Mouse (Mus musculus) small intestine, adult 2 months (tissue): Measurements from ENCODE around the gene Snap25. TPM values are rescaled to one million over a fixed set of nuclear protein-coding genes. Genes with fewer than 3 reads are reported as not detected.
A peak's percentile ranks its signal among the peaks of the same experiment; 100 is the strongest.

Experiments
- H3K27ac ChIP-seq: fragments of 200-500 bp; 2 replicates; pipeline ENCODE4 v1.5.1; 2012; ENCODE audit warnings: low read depth, low read length, control low read depth, inconsistent platforms; ENCODE audit not compliant: insufficient read depth
- H3K27me3 ChIP-seq: fragments of 200-500 bp; 2 replicates; pipeline ENCODE4 v1.6.1; 2012; ENCODE audit warnings: mild to moderate bottlenecking, moderate library complexity, low read length, inconsistent platforms; ENCODE audit not compliant: control insufficient read depth, insufficient read depth
- H3K36me3 ChIP-seq: fragments of 200-500 bp; 2 replicates; pipeline ENCODE4 v1.6.1; 2012; ENCODE audit warnings: mild to moderate bottlenecking, low read length, control low read depth, inconsistent platforms; ENCODE audit not compliant: control insufficient read depth, insufficient read depth
- H3K4me1 ChIP-seq: fragments of 200-500 bp; 2 replicates; pipeline ENCODE4 v1.6.1; 2012; ENCODE audit warnings: low read length, inconsistent platforms, mixed read lengths; ENCODE audit not compliant: control insufficient read depth, insufficient read depth, insufficient read length
- H3K4me3 ChIP-seq: fragments of 200-500 bp; 2 replicates; pipeline ENCODE4 v1.5.1; 2012; ENCODE audit warnings: low read depth, mild to moderate bottlenecking, control low read depth, inconsistent platforms, low read length, moderate library complexity
- CTCF ChIP-seq: fragments of 200-500 bp; IDR thresholded peaks from 2 replicates; pipeline ENCODE4 v1.5.1; 2012; ENCODE audit warnings: low read depth, mild to moderate bottlenecking, control low read depth, inconsistent platforms, low read length, moderate library complexity, mixed read lengths; ENCODE audit not compliant: insufficient replicate concordance, insufficient read length; ENCODE audit errors: extremely low read depth
- POLR2A ChIP-seq: fragments of 200-500 bp; IDR thresholded peaks from 2 replicates; pipeline ENCODE4 v1.6.1; 2012; ENCODE audit warnings: low read depth, mild to moderate bottlenecking, control low read depth, inconsistent platforms, low read length, moderate library complexity
- WGBS: fragments of 180-500 bp; shearing (Covaris S2); methylation state at CpG from one replicate; pipeline ENCODE4 v1.1.7; 2018; 5-methylcytosine and 5-hydroxymethylcytosine counted together
- polyA plus RNA-seq: library from polyadenylated mRNA; depleted of rRNA; stranded (reverse); fragments of >200 nt; gene quantifications from 2 replicates; pipeline ENCODE4 v1.2.3, GENCODE M21; 2012; rRNA removed

Gene Snap25
- 1.0 and 1.2 TPM in 2 replicates for polyA plus RNA-seq

DNA sequence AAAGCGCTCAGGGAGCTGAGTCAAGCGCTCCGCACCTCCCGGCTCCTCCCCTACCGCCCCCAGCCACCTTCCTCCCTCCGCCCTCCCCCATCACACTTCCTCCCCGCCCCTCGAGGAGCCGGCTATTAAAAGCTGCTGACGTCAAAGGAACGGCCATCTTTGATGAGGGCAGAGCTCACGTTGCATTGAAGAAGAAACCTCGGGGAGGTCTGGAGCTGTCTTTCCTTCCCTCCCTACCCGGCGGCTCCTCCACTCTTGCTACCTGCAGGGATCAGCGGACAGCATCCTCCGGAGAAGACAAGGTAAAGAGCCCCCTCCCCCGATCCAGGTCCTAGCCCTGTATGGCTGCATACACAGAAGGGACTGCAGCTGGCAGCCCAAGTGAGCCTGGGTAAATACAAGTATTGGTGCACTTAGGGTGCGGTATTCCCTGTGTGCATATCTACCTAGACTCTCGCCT lies at the start of gene Snap25:
Snap25 (plus strand) TSS at position 155 of the 460 bp plus-strand sequence.
- no peaks in the 10 kb centered on the region for H3K36me3 ChIP-seq
- H3K27me3 ChIP-seq, result peaks cover 2% of the 10 kb centered on the region
- TF ChIP-seq CTCF, result no peak
- no peak for TF ChIP-seq POLR2A
- no peak within 1 kb of the TSS for H3K27ac ChIP-seq
- H3K4me3 ChIP-seq, result peak within 1 kb of the TSS; percentile 38
- H3K4me1 ChIP-seq, result peaks cover 5% of the 10 kb centered on the region; the same call in 1 of the 2 replicates
- 3% methylated on average over 20 of the region's 20 CpGs for WGBS

DNA sequence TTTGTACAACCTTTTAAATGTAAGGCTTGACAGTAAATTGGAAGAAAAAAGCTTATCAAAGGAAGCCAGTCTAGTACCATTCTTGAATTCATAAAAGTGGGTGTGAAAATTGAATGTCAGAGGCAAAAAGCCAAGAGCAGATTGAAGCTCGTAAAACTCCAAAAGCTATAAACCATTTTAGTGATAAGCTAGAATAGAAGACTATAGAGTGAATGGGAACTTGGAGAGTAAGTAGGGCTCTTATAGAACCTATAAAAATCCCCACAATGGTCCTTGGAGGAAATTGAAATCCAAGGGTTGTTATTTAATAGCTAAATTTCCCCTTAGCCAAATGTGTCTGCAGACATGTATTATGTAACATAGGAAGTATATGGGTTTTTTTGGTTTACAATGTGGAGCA lies 46.3 kb upstream of the Snap25 start:
- H3K36me3 ChIP-seq, result no peaks in the 10 kb centered on the region

GRCm38 (mm10) chr2:136669183-136669582 lies 44.1 kb upstream of the Snap25 start:
- no peaks in the 10 kb centered on the region; the same call in 1 of the 2 replicates for H3K27me3 ChIP-seq
- no peak for TF ChIP-seq POLR2A
- TF ChIP-seq CTCF, result no peak
- no peak overlapping the region for H3K27ac ChIP-seq
- H3K4me3 ChIP-seq, result no peak overlapping the region
- peaks cover 3% of the 10 kb centered on the region; the same call in 1 of the 2 replicates for H3K4me1 ChIP-seq
- H3K36me3 ChIP-seq, result no peaks in the 10 kb centered on the region
- WGBS, result 81% methylated on average over 3 of the region's 3 CpGs

More for the DNA sequence above, 46.3 kb upstream of the Snap25 start:
- WGBS, result 27% methylated on average over 1 of the region's 1 CpGs
- Histone ChIP-seq H3K27ac (no peak overlapping the region), H3K27me3 (no peaks in the 10 kb centered on the region; the same call in 1 of the 2 replicates), H3K4me1 (peaks cover 3% of the 10 kb centered on the region; the same call in 1 of the 2 replicates), H3K4me3 (no peak overlapping the region)
- TF ChIP-seq CTCF (no peak), POLR2A (no peak)

DNA sequence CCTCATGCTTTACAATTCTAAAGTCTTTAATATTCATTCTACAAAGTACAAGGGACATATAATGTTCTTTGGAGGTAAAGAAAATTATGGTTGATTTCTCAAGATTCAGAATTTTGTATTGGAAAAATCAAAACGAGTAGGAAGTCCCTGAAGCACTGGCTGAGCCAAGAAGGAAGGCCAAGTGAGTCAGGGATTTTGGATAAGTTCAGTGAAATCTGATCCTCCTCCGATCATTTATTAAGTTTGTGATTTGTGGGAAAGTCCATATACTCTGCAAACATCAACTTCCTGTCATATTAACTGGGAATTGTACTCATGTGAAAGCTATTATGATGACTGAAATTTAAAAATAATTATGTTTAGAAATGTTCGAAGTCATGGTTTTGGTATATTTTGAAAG lies 43.6 kb upstream of the Snap25 start:
- Histone ChIP-seq H3K36me3 (no peaks in the 10 kb centered on the region), H3K4me3 (no peak overlapping the region), H3K4me1 (peaks cover 3% of the 10 kb centered on the region; the same call in 1 of the 2 replicates), H3K27ac (no peak overlapping the region), H3K27me3 (no peaks in the 10 kb centered on the region; the same call in 1 of the 2 replicates)
- TF ChIP-seq CTCF (no peak), POLR2A (no peak)
- 65% methylated on average over 3 of the region's 3 CpGs for WGBS

GRCm38 (mm10) chr2:136670539-136671271 lies 42.5 kb upstream of the Snap25 start:
- Histone ChIP-seq H3K36me3 (no peaks in the 10 kb centered on the region), H3K27ac (no peak overlapping the region), H3K4me1 (peaks cover 3% of the 10 kb centered on the region; the same call in 1 of the 2 replicates), H3K4me3 (no peak overlapping the region), H3K27me3 (no peaks in the 10 kb centered on the region; the same call in 1 of the 2 replicates)
- TF ChIP-seq POLR2A (no peak), CTCF (no peak)
- WGBS, result 28% methylated on average over 9 of the region's 9 CpGs

DNA sequence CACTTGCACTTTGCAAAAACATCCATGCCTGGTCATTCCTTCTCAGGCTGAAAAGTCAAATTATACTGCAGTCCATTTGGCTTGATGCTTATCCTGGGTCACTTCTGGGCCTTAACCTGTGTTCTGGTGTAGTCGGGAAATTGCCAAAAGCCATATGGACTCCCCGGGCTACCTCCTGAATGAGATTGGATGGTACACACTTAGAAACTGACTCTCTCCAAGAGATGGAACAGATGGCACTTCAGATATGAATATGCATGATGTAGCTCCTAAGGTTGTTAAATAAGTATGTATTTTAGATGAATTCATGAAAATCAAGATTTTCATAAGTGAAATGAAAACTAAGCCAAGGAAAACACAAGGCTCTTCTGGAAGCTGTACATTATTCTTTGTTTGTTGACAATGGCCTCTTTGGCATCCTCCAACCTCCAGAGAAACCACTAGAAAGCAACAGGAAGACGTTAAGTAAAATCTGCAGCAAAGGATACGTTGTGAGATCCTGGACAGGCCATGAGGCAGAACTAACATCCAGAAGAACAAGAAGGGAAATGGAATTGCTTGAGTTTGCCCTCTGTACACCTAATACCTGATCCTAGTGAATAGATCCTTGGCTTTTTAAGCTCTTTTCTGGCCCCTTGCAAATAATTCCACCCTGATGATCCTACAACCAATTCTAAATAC lies 39.0 kb upstream of the Snap25 start:
- Histone ChIP-seq H3K27me3 (no peaks in the 10 kb centered on the region), H3K4me3 (no peak overlapping the region), H3K4me1 (peaks cover 6% of the 10 kb centered on the region; the same call in 1 of the 2 replicates), H3K27ac (no peak overlapping the region), H3K36me3 (no peaks in the 10 kb centered on the region)
- 84% methylated on average over 4 of the region's 4 CpGs for whole genome bisulfite sequencing
- TF ChIP-seq POLR2A (no peak), CTCF (no peak)

GRCm38 (mm10) chr2:136676196-136676595 lies 37.1 kb upstream of the Snap25 start:
- 79% methylated on average over 2 of the region's 2 CpGs for WGBS
- Histone ChIP-seq H3K27me3 (no peaks in the 10 kb centered on the region), H3K27ac (no peak overlapping the region), H3K4me1 (peaks cover 4% of the 10 kb centered on the region; the same call in 1 of the 2 replicates), H3K36me3 (no peaks in the 10 kb centered on the region), H3K4me3 (no peak overlapping the region)
- TF ChIP-seq CTCF (no peak), POLR2A (no peak)
